Mouse (Mus musculus) bone marrow macrophage, adult 2 months (primary cell): ENCODE measurements around the gene Gm20388.

Source experiments
- CTCF ChIP-seq: IDR thresholded peaks from 2 replicates; pipeline ENCODE4 v1.5.1; 2012; ENCODE audit warnings: low read depth, mild to moderate bottlenecking, low read length, moderate library complexity
- POLR2A ChIP-seq: IDR thresholded peaks from 2 replicates; pipeline ENCODE4 v1.6.1; 2012; ENCODE audit warnings: mild to moderate bottlenecking, low read depth, low read length, borderline replicate concordance

- TF ChIP-seq CTCF (no peak), POLR2A (no peak)
These were observed 2385.7 kb downstream of the Gm20388 start for GRCm38 (mm10) chr8:122296173-122297001.
